Mouse (Mus musculus) heart, postnatal 4 days (tissue): ENCODE results near the gene Rpl3. TPM values are rescaled to one million over a fixed set of nuclear protein-coding genes. Genes with fewer than 3 reads are reported as not detected.

Experiments used
- DNase-seq: peaks from one replicate; pipeline ENCODE4 v3.0.0; 2021
- total RNA-seq, 2 experiments: library from RNA; stranded (reverse); gene quantifications; 2 replicates each; pipeline ENCODE4 v1.2.3; 2021

Gene Rpl3
- total RNA-seq, 2 experiments from 2014 or later = 591 to 607 TPM

GRCm38 (mm10) chr15:80115256-80115655 is 23.6 kb upstream of the Rpl3 start:
- DNase-seq = no peak

GRCm38 (mm10) chr15:80114414-80114813 is 22.7 kb upstream of the Rpl3 start:
- DNase-seq = no peak

- DNase-seq = no peak
Measured at GRCm38 (mm10) chr15:80112499-80112898, 20.8 kb upstream of the Rpl3 start.

- DNase-seq = no peak
Measured at GRCm38 (mm10) chr15:80111436-80111835, 19.8 kb upstream of the Rpl3 start.

GRCm38 (mm10) chr15:80107575-80107974 is 15.9 kb upstream of the Rpl3 start:
- DNase-seq = no peak

GRCm38 (mm10) chr15:80107143-80107542 is 15.5 kb upstream of the Rpl3 start:
- DNase-seq = no peak

DNA sequence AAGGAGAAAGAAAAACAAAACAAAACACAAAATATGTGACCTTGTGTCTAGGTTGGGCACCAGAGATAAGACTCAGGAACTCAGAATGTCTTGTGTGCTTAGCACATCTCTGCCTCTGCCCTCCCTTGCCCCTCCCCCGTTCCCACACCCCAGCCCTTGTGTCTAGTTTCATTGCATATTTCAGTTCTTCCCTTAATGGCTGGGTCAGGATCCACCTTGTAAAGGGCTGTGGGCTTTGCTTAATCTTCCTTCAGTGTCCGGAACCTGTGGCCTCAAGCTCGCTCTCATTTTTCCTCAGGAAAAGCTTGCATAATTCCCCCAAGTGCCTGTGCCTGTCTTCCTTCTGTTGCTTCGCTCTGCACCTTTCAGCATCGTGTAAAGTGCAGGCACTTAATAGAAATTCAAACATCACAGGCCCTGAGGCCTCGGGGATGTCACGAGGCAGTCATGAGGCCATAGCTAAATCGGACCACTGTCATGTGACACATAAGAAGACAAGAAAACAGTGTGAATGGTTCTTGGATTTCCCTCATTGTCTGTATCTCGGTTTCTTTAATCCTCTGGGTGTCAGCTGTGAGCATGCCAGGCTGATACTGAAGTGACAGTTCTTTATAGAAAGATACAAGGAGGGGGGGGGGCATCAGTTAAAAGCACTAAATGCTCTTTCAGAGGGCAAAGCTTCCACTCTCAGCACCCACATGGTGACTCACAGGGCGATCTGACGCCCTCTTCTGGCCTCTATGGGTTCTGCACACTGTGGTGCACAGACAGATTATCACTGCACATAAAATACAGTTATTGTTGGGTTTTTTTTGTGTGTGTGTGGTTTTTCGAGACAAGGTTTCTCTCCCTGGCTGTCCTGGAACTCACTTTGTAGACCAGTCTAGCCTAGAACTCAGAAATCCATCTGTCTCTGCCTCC is 14.1 kb upstream of the Rpl3 start:
- DNase-seq = no peak

- no peak for DNase-seq
Measured at GRCm38 (mm10) chr15:80102495-80102894, 10.8 kb upstream of the Rpl3 start.

GRCm38 (mm10) chr15:80101503-80101902 is 9.8 kb upstream of the Rpl3 start:
- no peak for DNase-seq

DNA sequence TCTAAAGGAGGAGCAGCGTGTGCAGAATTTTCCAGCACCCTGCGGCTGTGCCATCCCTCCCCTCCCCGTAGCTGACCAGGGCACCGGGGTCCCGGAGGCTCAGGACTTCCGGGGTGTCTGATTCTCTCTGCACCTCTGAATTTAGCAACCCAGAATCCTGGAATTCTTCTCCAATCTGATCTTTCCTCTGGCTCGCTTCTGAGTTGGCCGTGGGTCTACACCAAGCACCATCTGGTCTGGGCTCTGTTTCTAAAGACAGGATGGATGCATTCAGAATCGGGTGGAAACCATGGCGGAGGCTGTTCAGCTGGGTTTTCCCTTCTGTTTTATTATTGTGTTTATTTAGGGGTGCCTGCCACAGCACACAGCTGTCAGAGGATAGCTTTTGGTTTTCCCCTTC is 9.2 kb upstream of the Rpl3 start:
- no peak for DNase-seq

GRCm38 (mm10) chr15:80100196-80100595 is 8.5 kb upstream of the Rpl3 start:
- DNase-seq = no peak

GRCm38 (mm10) chr15:80099477-80099876 is 7.8 kb upstream of the Rpl3 start:
- DNase-seq = no peak

DNA sequence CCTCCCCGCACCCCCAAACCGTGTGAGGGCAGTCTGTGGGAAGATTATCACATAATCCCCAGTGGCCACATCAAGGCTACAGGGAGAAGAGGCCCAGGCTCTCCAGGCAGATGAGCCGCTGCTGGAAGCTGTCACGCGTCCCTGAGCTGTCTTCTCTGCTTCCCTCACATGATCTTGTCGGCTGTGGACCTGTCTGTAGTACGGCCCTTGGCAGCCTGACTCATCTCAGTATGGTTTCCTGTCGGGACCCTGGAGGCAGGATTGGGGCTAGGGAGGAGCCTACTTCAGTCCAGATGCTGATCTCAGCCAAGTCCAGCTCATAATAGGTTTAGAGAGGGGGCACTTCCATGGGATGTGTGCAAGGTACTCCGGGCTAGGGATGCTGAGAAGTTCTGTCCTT is 7.1 kb upstream of the Rpl3 start:
- DNase-seq = no peak

GRCm38 (mm10) chr15:80097999-80098461 is 6.4 kb upstream of the Rpl3 start:
- no peak for DNase-seq

DNA sequence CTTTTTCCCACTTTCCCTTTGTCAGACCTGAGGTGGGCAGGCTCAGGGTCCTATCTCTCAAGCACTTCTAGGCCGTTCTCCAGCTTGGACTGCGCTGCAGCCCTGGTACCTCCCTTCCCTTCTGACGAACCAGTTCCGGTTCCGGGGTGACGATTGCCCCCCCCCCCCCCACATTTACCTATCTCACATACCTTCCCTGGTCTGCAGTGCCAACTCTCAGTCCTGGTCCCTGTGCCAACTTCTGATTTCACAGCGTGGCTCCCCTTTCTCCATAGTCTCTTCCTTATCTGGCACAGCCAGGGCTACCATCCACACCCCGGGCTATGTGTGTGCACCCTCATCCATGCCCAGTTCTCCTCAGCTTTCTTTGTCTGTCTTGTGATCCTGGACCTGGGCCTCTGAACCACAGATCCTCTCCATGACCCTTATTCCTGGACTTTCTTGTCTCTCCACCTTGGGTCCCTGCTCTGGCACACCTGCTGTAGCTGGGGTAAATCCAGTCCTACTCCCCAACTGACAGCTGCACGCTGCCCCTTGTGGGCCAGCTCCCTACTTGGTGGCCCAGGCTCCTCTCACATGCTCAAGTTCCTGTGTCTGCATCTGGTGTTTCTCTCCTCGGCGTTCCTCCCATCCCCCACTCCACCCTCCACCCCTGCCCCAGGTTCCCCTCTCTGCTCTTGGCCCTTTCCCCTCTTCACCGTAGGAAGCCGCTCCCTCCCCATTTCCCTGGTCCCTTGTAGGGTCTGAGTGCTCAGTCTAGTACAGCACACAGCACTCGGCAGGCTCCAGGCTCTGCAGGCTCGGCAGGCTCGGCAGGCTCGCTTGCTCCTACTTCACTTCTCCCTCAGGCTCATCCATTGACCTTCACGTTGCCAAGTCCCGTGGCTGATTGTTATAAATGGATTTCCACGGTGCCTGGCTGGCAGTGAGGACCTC is 5.5 kb upstream of the Rpl3 start:
- DNase-seq = peak; percentile 66

- DNase-seq = no peak
Measured at GRCm38 (mm10) chr15:80096406-80096805, 4.7 kb upstream of the Rpl3 start.

DNA sequence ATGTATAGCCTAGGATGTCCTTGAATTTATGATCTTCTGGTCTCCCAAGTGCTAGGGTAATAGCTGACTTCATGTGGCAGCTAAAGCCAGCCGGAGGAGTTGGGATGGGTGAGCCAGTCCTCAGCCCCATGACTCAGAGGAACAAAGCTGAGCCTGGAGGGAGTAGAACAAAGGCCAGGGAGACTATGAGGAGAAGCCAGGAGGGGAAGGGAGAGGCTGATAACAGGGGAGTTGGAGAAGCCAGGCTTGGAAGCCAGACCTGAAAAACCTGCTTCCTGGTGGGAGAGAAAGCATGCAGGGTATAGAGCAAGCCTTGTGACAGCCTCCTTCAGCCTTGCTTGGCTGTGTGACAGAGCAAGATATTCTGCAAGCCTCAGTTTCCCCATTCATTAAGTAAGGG is 3.9 kb upstream of the Rpl3 start:
- no peak for DNase-seq

- no peak for DNase-seq
Measured at GRCm38 (mm10) chr15:80094201-80094600, 2.5 kb upstream of the Rpl3 start.

- no peak for DNase-seq
Measured at GRCm38 (mm10) chr15:80092599-80092998, 931 bp upstream of the Rpl3 start.

- no peak for DNase-seq
Measured at GRCm38 (mm10) chr15:80092041-80092441, 373 bp upstream of the Rpl3 start.

DNA sequence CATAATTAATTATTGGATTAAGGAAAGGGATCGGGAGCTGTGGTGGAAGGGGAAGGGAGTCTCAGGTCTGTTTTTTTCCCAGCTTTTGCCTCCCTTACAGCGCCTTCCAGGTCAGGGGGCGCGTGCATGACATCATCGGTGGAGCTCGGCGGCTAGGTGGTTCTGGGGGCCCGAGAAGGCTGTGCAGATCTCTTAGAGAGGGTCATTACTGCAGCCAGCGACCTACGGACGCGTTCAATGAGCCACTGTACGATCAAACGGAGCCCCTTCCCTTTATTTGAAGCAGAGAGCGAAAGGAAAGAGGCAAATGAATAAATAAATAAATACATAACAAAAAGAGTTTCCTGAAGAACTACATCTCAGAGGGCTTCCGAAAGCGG is 937 bp downstream of the Rpl3 start:
- DNase-seq = no peak

DNA sequence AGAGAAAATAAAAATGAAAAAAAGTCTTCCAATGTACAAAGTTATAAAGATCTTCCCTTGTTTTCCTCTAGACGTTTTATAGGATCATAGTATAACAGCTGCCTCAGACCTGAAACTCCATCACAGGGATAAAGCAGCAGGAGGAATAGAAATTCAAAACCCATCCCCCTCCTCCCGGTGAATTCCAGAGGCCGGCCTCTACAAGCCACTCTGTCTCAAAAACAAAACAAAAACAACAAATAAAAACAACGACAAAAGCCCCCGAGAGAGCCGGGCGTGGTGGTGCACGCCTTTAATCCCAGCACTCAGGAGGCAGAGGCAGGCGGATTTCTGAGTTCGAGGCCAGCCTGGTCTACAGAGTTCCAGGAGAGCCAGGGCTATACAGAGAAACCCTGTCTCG is 1.5 kb downstream of the Rpl3 start:
- no peak for DNase-seq

DNA sequence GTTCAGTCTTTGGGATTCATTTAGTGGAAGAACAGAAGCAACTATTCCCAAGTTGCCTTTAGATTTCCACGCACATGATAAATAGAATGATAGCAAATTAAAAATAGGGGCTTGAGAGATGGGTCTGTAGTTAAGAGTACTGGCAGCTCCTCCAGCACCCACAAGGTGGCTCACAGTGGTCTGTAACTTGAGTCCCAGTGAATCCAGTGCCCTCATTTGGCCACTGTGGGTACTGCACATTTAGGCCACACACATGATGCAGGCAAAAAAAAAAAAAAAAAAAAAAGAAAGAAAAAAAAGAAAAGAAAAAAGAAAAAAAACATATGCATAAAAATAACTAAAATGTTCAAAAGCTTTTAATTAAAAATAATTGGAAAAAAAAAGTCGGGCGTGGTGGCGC is 3.0 kb downstream of the Rpl3 start:
- peak; percentile 95 for DNase-seq
